In the genomic region with DNA sequence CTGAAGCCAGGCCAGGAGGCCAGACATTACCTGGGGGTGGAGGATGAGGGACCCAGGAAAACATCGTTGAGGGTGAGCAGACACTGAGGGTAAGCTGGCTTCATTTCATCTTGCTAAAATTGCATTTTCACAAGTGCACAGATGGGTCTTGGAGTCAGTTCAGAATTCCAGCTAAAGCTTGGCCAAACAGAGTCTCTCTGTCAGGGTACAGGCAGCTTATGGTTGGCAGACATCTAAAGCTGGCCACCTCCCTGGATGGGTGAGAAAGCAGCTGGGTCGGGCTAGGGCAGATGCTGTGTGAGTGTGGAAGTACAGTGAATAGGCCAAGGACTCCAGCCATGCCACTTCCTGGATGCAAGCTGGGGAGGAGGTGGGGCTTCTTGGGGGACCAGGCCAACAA, we compare ENCODE assay signal across 23 mouse cellular contexts. TPM values are rescaled to one million over a fixed set of nuclear protein-coding genes. Genes with fewer than 3 reads are reported as not detected.
DNase-seq lines count a peak whose midpoint lies in the region; ATAC-seq and TF ChIP-seq lines count a peak whose summit lies in the region.
"Had no signal": no experiment of that assay in that cellular context is flagged by ENCODE, and none has a peak within 500 bp of the region (broad histone marks: within the 10 kb centered on the region; RNA-seq: fewer than 3 reads in every experiment).

No protein-coding gene starts in this region.

- H3K9ac ChIP-seq in hindbrain, embryonic 16.5 days (ENCODE audit: low read depth, low read length): no peak overlapping the region
- H3K9ac ChIP-seq in midbrain, postnatal 0 days (replicated peaks; ENCODE audit: low read length, poor library complexity, severe bottlenecking): no peak overlapping the region
- H3K9ac ChIP-seq in midbrain, embryonic 14.5 days (replicated peaks; ENCODE audit: low read length): no peak overlapping the region
- H3K9ac ChIP-seq: hindbrain, embryonic 14.5 days; limb, embryonic 15.5 days; neural tube, embryonic 13.5 days had no signal

- peak; percentile 53 for DNase-seq in cerebellum, adult 9-10 months
- no peak for DNase-seq in cerebellum, adult 8-10 months
- no peak for DNase-seq in hindbrain, embryonic 10.5 days (ENCODE audit: low spot score)
- DNase-seq in midbrain, postnatal 0 days (ENCODE audit: low spot score): peak; percentile 77
- no peak for DNase-seq in midbrain, embryonic 14.5 days
- peak; percentile 41 to 73 for DNase-seq in layer of hippocampus, postnatal 14 days (ENCODE audit: low spot score in 2 of 2)
- no peak for DNase-seq in embryo, embryonic 11 days
- DNase-seq: adrenal gland, postnatal 36 days; gastrocnemius, postnatal 10 days; heart, adult 2 months; kidney, adult 11 months; kidney, postnatal 14 days; lung, adult 2 months; thymus, postnatal 36 days had no signal

- TF ChIP-seq CTCF in midbrain, postnatal 0 days (IDR thresholded peaks at IDR 0.05): no peak

- H3K27me3 ChIP-seq in hindbrain, embryonic 16.5 days (replicated peaks; ENCODE audit: control insufficient read depth, insufficient read depth, low read length): no peaks in the 10 kb centered on the region
- no peaks in the 10 kb centered on the region for H3K27me3 ChIP-seq in hindbrain, embryonic 10.5 days (ENCODE audit: insufficient read depth, poor library complexity, severe bottlenecking)
- H3K27me3 ChIP-seq in midbrain, postnatal 0 days (ENCODE audit: insufficient read depth, low read length): no peaks in the 10 kb centered on the region
- no peaks in the 10 kb centered on the region for H3K27me3 ChIP-seq in midbrain, embryonic 14.5 days (ENCODE audit: control insufficient read depth, insufficient read depth, low read length)
- H3K27me3 ChIP-seq: limb, embryonic 15.5 days; neural tube, embryonic 13.5 days had no signal

- H3K36me3 ChIP-seq in hindbrain, embryonic 16.5 days (ENCODE audit: control insufficient read depth, insufficient read depth, low read length): no peaks in the 10 kb centered on the region
- no peaks in the 10 kb centered on the region for H3K36me3 ChIP-seq in hindbrain, embryonic 10.5 days
- no peaks in the 10 kb centered on the region for H3K36me3 ChIP-seq in midbrain, postnatal 0 days (ENCODE audit: insufficient read depth, low read length)
- no peaks in the 10 kb centered on the region for H3K36me3 ChIP-seq in midbrain, embryonic 14.5 days (ENCODE audit: control insufficient read depth, insufficient read depth, low read length)
- H3K36me3 ChIP-seq: embryonic facial prominence, embryonic 10.5 days; limb, embryonic 15.5 days; neural tube, embryonic 13.5 days had no signal

- peak; percentile 35; the same call in 1 of the 2 replicates for ATAC-seq in hindbrain, embryonic 16.5 days
- ATAC-seq in midbrain, postnatal 0 days (ENCODE audit: low FRiP score): no peak
- no peak for ATAC-seq in midbrain, embryonic 14.5 days (ENCODE audit: low FRiP score, low TSS enrichment)
- ATAC-seq: activated CD4-positive, CD25-positive, alpha-beta regulatory T cell, adult 4 months had no signal

- no peaks in the 10 kb centered on the region for H3K9me3 ChIP-seq in hindbrain, embryonic 16.5 days (ENCODE audit: control insufficient read depth, low read length)
- H3K9me3 ChIP-seq in hindbrain, embryonic 10.5 days: no peaks in the 10 kb centered on the region
- no peaks in the 10 kb centered on the region for H3K9me3 ChIP-seq in midbrain, postnatal 0 days (ENCODE audit: low read length)
- no peaks in the 10 kb centered on the region for H3K9me3 ChIP-seq in midbrain, embryonic 14.5 days (ENCODE audit: control insufficient read depth, low read length)
- H3K9me3 ChIP-seq: embryonic facial prominence, embryonic 10.5 days; limb, embryonic 15.5 days; neural tube, embryonic 13.5 days had no signal

- H3K4me3 ChIP-seq in hindbrain, embryonic 16.5 days (ENCODE audit: low read length): no peak overlapping the region
- no peak overlapping the region for H3K4me3 ChIP-seq in hindbrain, embryonic 10.5 days
- no peak overlapping the region for H3K4me3 ChIP-seq in midbrain, postnatal 0 days (ENCODE audit: low read depth, low read length)
- no peak overlapping the region for H3K4me3 ChIP-seq in midbrain, embryonic 14.5 days (replicated peaks; ENCODE audit: low read depth, low read length)
- H3K4me3 ChIP-seq: embryonic facial prominence, embryonic 10.5 days; erythroblast, embryonic 14.5 days; heart, adult 2 months; limb, embryonic 15.5 days; neural tube, embryonic 13.5 days had no signal

- peak overlapping the region; percentile 31 for H3K27ac ChIP-seq in hindbrain, embryonic 16.5 days (ENCODE audit: low read depth, low read length)
- H3K27ac ChIP-seq in hindbrain, embryonic 10.5 days: no peak overlapping the region
- no peak overlapping the region for H3K27ac ChIP-seq in midbrain, postnatal 0 days (ENCODE audit: low read depth, low read length)
- H3K27ac ChIP-seq in midbrain, embryonic 14.5 days (replicated peaks; ENCODE audit: low read depth, low read length): no peak overlapping the region
- H3K27ac ChIP-seq: embryonic facial prominence, embryonic 10.5 days; heart, adult 2 months; hindbrain, embryonic 14.5 days; limb, embryonic 15.5 days; neural tube, embryonic 13.5 days; stomach, postnatal 0 days had no signal

- H3K4me1 ChIP-seq in hindbrain, embryonic 16.5 days (ENCODE audit: control insufficient read depth, insufficient read depth, low read depth, low read length): peaks cover 6% of the 10 kb centered on the region
- H3K4me1 ChIP-seq in hindbrain, embryonic 10.5 days (replicated peaks): peaks cover 14% of the 10 kb centered on the region
- H3K4me1 ChIP-seq in midbrain, postnatal 0 days (ENCODE audit: insufficient read depth, low read length): no peaks in the 10 kb centered on the region
- no peaks in the 10 kb centered on the region; the same call in 1 of the 2 replicates for H3K4me1 ChIP-seq in midbrain, embryonic 14.5 days (ENCODE audit: control insufficient read depth, insufficient read depth, low read length)

- 63% methylated on average over 2 of the region's 2 CpGs for WGBS in hindbrain, embryonic 16.5 days
- WGBS in hindbrain, embryonic 10.5 days: 84% methylated on average over 2 of the region's 2 CpGs
- WGBS in midbrain, postnatal 0 days: 64% methylated on average over 2 of the region's 2 CpGs
- 84% methylated on average over 2 of the region's 2 CpGs for WGBS in midbrain, embryonic 14.5 days

- no peak overlapping the region for H3K4me2 ChIP-seq in hindbrain, embryonic 16.5 days (ENCODE audit: low read length)
- no peak overlapping the region for H3K4me2 ChIP-seq in midbrain, postnatal 0 days (ENCODE audit: low read depth, low read length, poor library complexity, severe bottlenecking)
- no peak overlapping the region for H3K4me2 ChIP-seq in midbrain, embryonic 14.5 days (ENCODE audit: low read length)
- H3K4me2 ChIP-seq: hindbrain, embryonic 14.5 days; limb, embryonic 15.5 days; neural tube, embryonic 13.5 days had no signal

RNA-seq across cellular contexts. Expression of a gene that starts 4.7 kb away (rescaled TPM):
- polyA plus RNA-seq in hindbrain, embryonic 16.5 days (2015; fragmentation: Nextera tagmentation; extraction: Ambion mirVana): 89.0 and 101 TPM in 2 replicates
- polyA plus RNA-seq in hindbrain, embryonic 10.5 days (2016; fragmentation: Nextera tagmentation; extraction: Ambion mirVana): 1.7 and 2.9 TPM in 2 replicates
- 111 and 125 TPM in 2 replicates for total RNA-seq in midbrain, postnatal 0 days (2014; rRNA removed)
- 83.8 and 101 TPM in 2 replicates for polyA plus RNA-seq in midbrain, postnatal 0 days (2015; fragmentation: Nextera tagmentation; extraction: Ambion mirVana)
- 44.5 and 51.9 TPM in 2 replicates for polyA plus RNA-seq in midbrain, embryonic 14.5 days (2014; fragmentation: Nextera tagmentation; extraction: Ambion mirVana)
- total RNA-seq in layer of hippocampus, postnatal 14 days (2021): 10 to 100 TPM; 42.9 to 45.0 TPM
- polyA plus RNA-seq: erythroblast, embryonic 14.5 days had no signal

RNA-seq across cellular contexts. Expression of a gene that starts 28.6 kb away (rescaled TPM):
- polyA plus RNA-seq in hindbrain, embryonic 16.5 days (2015; fragmentation: Nextera tagmentation; extraction: Ambion mirVana): 20.9 and 25.1 TPM in 2 replicates
- polyA plus RNA-seq in hindbrain, embryonic 10.5 days (2016; fragmentation: Nextera tagmentation; extraction: Ambion mirVana): 4.1 and 4.9 TPM in 2 replicates
- total RNA-seq in midbrain, postnatal 0 days (2014; rRNA removed): 34.2 and 35.1 TPM in 2 replicates
- 20.6 and 22.3 TPM in 2 replicates for polyA plus RNA-seq in midbrain, postnatal 0 days (2015; fragmentation: Nextera tagmentation; extraction: Ambion mirVana)
- polyA plus RNA-seq in midbrain, embryonic 14.5 days (2014; fragmentation: Nextera tagmentation; extraction: Ambion mirVana): 13.9 and 14.2 TPM in 2 replicates
- 10 to 100 TPM; 25.5 to 28.5 TPM for total RNA-seq in layer of hippocampus, postnatal 14 days (2021)
- total RNA-seq: CH12.LX had no signal
- polyA plus RNA-seq: activated CD4-positive, CD25-positive, alpha-beta regulatory T cell, adult 4 months; erythroblast, embryonic 14.5 days had no signal

Comparison
In these comparisons a context has a peak if more than half of its experiments do, and no peak if none do; other contexts are left out.
1. DNase-seq: peak in cerebellum, adult 9-10 months (single experiment), midbrain, postnatal 0 days (single experiment) and layer of hippocampus, postnatal 14 days (2 of 2); none in cerebellum, adult 8-10 months (single experiment), hindbrain, embryonic 10.5 days (single experiment), midbrain, embryonic 14.5 days (single experiment) and embryo, embryonic 11 days (single experiment).
2. RNA of a gene that starts 4.7 kb away (polyA plus RNA-seq): 89.0 to 101 TPM in hindbrain, embryonic 16.5 days, 83.8 to 101 TPM in midbrain, postnatal 0 days and 44.5 to 51.9 TPM in midbrain, embryonic 14.5 days; 1.7 to 2.9 TPM in hindbrain, embryonic 10.5 days; every median in the first group is over 10 times any median in the second.